Mouse (Mus musculus) kidney, embryonic 15.5 days (tissue): ENCODE data around the gene Kif3c. TPM values are rescaled to one million over a fixed set of nuclear protein-coding genes. Genes with fewer than 3 reads are reported as not detected.

Source experiments
- ATAC-seq: fragments of 200-750 bp; cut with Nextera tagmentation; replicated peaks from 2 replicates; pipeline ENCODE4 v1.8.0; 2017; ENCODE audit warnings: moderate TSS enrichment; ENCODE audit not compliant: low FRiP score
- H3K27ac ChIP-seq: fragments of 300-500 bp; sonication (generic); 2 replicates; pipeline ENCODE4 v1.5.1; 2015; ENCODE audit warnings: mild to moderate bottlenecking, inconsistent platforms
- H3K27me3 ChIP-seq: fragments of 300-500 bp; sonication (generic); 2 replicates; pipeline ENCODE4 v1.6.1; 2015; ENCODE audit warnings: inconsistent platforms
- H3K36me3 ChIP-seq: fragments of 300-500 bp; sonication (generic); 2 replicates; pipeline ENCODE4 v1.6.1; 2015; ENCODE audit warnings: inconsistent platforms
- H3K4me1 ChIP-seq: fragments of 300-500 bp; sonication (generic); 2 replicates; pipeline ENCODE4 v1.6.1; 2015; ENCODE audit warnings: inconsistent platforms
- H3K4me2 ChIP-seq: fragments of 300-500 bp; sonication (generic); 2 replicates; pipeline ENCODE4 v1.6.1; 2015; ENCODE audit warnings: moderate library complexity, mild to moderate bottlenecking, inconsistent platforms
- H3K4me3 ChIP-seq: fragments of 300-500 bp; sonication (generic); replicated peaks from 2 replicates; pipeline ENCODE4 v1.5.1; 2015; ENCODE audit warnings: mild to moderate bottlenecking, inconsistent platforms
- H3K9ac ChIP-seq: fragments of 300-500 bp; sonication (generic); 2 replicates; pipeline ENCODE4 v1.6.1; 2015; ENCODE audit warnings: mild to moderate bottlenecking, inconsistent platforms
- H3K9me3 ChIP-seq: fragments of 300-500 bp; sonication (generic); replicated peaks from 2 replicates; pipeline ENCODE4 v1.6.1; 2016; ENCODE audit warnings: inconsistent platforms
- WGBS: fragments of 180-500 bp; shearing (Covaris S2); methylation state at CpG from one replicate; pipeline ENCODE4 v1.1.7; 2015; ENCODE audit warnings: mixed read lengths; 5-methylcytosine and 5-hydroxymethylcytosine counted together
- polyA plus RNA-seq: library from polyadenylated mRNA; unstranded; fragments of >200 nt; fragmentation: Nextera tagmentation; extraction: Ambion mirVana; gene quantifications from 2 replicates; pipeline ENCODE4 v1.2.1, GENCODE M21; 2015

Gene Kif3c
- polyA plus RNA-seq, 1 experiment from 2014 or later: 10.8 TPM

DNA sequence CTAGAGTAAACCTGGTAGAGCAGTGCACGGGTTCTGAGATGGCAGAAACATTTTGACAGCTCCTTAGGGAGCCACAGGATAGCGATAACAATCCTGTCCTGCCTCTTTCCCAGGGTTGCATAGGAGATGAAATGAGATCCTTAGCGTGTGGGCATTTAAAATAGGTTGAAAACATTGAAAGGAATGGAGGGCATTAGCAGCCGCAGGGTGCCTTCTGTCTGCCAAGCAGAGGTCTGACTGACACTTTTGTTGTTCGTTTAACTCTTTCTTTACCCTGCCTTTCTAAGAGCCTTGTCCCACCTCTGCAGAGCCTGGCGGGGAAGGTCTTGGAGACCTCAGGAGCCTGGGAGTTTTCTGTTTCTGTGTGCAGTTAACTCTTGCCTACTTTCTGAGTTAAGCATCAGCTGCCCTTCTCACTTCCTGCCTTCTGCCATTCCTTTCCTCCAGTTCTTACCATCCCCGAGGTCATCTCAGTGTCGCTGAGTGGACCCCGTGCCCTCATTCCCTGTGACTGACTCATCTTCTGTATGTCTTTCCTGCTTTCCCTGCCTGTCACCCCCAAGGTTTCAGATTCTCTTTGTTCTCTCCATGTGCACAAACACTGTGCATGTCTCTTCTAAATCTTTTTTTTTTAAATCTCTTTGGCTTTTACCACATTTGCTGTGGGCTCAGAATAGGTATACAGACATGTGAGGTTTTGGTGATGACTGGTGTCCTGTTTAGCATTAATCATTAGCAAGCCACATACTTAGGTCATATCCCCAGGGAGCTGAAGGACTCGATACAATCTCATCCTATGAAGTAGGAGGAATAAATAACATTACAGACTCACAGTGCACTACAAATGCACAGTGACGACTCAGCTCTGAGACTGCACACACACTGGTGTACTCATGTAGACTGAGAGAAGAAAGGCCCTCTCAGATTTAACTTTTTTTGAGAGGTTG lies 6.3 kb downstream of the Kif3c start:
- Histone ChIP-seq H3K4me1 (peaks cover 39% of the 10 kb centered on the region), H3K4me3 (no peak overlapping the region), H3K9me3 (no peaks in the 10 kb centered on the region), H3K9ac (no peak overlapping the region), H3K27me3 (no peaks in the 10 kb centered on the region), H3K27ac (no peak overlapping the region), H3K4me2 (0 out of 2 replicates have a peak overlapping the region, but pooled peaks have one; percentile 17), H3K36me3 (peaks cover 28% of the 10 kb centered on the region)
- ATAC-seq: no peak
- WGBS: 27% methylated on average over 11 of the region's 11 CpGs

DNA sequence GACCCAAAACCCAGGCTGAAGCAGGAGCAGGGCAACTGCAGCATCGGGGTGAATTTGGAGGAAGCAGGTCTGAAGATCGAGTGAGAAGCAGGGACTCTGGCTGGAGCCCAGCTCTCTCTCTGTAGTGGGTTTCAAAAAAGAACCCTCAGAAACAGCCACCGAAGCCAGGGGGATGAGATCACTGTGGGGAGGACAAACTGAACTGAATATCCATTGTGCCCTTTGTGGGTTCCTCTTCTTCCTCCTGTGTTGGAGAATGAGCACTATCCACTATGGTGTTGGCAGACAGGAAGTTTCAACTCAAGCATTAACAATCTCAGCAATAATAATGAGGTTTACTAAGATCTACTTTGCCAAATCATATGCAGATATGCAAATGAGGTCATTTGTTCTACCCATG lies 7.1 kb downstream of the Kif3c start:
- H3K4me3 ChIP-seq: no peak overlapping the region
- WGBS: 76% methylated on average over 3 of the region's 3 CpGs
- ATAC-seq: no peak
- H3K27me3 ChIP-seq: no peaks in the 10 kb centered on the region
- H3K27ac ChIP-seq: no peak overlapping the region
- peaks cover 23% of the 10 kb centered on the region for H3K36me3 ChIP-seq
- H3K4me2 ChIP-seq: no peak overlapping the region
- no peaks in the 10 kb centered on the region for H3K9me3 ChIP-seq
- H3K9ac ChIP-seq: no peak overlapping the region
- H3K4me1 ChIP-seq: peaks cover 37% of the 10 kb centered on the region

DNA sequence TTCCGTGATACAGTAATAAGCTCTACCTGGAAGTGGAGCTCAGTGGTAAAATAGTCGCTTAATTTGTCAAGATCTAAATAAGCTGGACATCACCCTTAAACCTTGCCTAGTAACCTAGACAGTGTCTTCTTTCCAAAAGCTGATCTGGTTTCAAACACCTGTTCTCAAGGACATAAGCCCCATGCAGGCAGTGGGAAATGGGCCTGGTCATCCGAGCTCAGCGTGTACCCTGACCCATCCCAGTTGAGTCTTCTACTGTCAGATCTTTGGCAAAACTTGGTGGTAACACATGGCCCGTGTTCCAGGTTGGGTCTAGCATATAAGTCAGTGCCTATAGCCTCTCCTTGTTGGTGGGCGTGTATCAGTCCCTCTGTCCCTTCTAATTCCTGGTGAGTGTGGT lies 8.6 kb downstream of the Kif3c start:
- no peak for ATAC-seq
- H3K9me3 ChIP-seq: no peaks in the 10 kb centered on the region
- H3K36me3 ChIP-seq: peaks cover 15% of the 10 kb centered on the region
- no peak overlapping the region for H3K9ac ChIP-seq
- H3K4me1 ChIP-seq: peaks cover 25% of the 10 kb centered on the region
- no peak overlapping the region for H3K4me2 ChIP-seq
- H3K27ac ChIP-seq: no peak overlapping the region
- 89% methylated on average over 6 of the region's 6 CpGs for WGBS
- H3K4me3 ChIP-seq: no peak overlapping the region
- H3K27me3 ChIP-seq: no peaks in the 10 kb centered on the region

DNA sequence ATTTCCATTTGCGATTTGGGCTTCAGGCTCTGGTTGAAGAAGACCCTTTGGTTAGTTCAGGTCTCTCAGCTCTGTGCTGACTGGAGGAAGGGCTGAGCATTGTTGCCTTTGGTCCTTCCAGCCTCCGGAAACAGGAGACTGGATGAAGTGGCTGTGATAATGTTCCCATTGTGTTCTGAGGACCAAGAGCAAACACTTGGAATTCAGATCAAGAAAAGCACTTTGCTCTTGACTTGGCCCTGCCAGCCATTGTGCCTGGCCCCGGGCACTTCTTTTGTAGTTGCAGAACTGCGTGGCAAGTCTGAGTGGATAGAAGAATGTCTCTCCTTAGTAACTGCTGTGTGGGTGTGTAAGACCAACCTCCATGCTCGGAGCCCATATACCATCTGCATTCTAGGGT lies 9.6 kb downstream of the Kif3c start:
- no peak for ATAC-seq
- H3K4me2 ChIP-seq: no peak overlapping the region
- no peaks in the 10 kb centered on the region for H3K9me3 ChIP-seq
- H3K4me1 ChIP-seq: peaks cover 16% of the 10 kb centered on the region
- peaks cover 15% of the 10 kb centered on the region for H3K36me3 ChIP-seq
- H3K4me3 ChIP-seq: no peak overlapping the region
- no peak overlapping the region for H3K27ac ChIP-seq
- H3K9ac ChIP-seq: no peak overlapping the region
- no peaks in the 10 kb centered on the region for H3K27me3 ChIP-seq
- WGBS: 86% methylated on average over 5 of the region's 5 CpGs

DNA sequence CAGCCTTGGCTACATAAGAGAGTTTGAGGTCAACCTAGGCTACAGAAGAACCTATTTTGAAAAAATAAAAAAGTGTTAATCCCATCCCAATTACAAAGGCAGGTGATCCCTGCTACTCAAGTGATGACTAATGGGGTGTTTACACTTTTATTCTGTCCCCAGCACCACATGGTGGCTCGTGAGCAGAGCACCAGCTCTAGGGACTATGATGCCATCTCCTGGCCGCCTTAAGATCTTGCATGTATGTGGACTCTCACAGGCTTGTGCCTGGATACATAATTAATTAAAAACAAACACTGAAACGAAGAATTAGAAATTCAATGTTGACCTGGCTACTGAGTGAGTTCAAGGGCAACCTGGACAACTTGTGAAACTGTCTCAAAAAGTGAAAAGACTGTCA lies 12.3 kb downstream of the Kif3c start:
- Histone ChIP-seq H3K4me3 (no peak overlapping the region), H3K9me3 (no peaks in the 10 kb centered on the region), H3K36me3 (peaks cover 24% of the 10 kb centered on the region), H3K4me2 (no peak overlapping the region), H3K9ac (no peak overlapping the region), H3K27ac (no peak overlapping the region), H3K4me1 (no peaks in the 10 kb centered on the region), H3K27me3 (no peaks in the 10 kb centered on the region)
- no peak for ATAC-seq
- WGBS: 31% methylated on average over 3 of the region's 3 CpGs

DNA sequence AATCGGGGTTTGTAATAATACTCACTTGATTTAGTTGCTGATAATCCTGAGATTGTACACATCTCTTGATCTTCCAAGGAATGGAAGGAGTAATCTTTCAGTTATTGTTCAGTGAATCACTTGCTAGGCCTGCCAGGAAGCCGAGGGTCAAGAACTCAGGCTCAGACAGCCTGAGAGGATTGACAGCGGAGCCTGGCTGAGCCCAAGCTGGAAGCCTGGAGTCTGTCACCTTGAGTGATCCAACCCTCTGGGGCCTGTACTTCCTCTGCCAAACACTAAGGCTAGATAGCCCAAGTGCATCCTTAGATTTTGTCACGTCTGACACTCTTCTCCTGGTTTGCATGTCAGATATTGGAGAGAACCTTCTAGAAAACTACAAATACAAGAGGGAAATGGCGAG lies 12.8 kb downstream of the Kif3c start:
- Histone ChIP-seq H3K4me1 (no peaks in the 10 kb centered on the region), H3K36me3 (peaks cover 30% of the 10 kb centered on the region)
- 76% methylated on average over 5 of the region's 5 CpGs for WGBS

DNA sequence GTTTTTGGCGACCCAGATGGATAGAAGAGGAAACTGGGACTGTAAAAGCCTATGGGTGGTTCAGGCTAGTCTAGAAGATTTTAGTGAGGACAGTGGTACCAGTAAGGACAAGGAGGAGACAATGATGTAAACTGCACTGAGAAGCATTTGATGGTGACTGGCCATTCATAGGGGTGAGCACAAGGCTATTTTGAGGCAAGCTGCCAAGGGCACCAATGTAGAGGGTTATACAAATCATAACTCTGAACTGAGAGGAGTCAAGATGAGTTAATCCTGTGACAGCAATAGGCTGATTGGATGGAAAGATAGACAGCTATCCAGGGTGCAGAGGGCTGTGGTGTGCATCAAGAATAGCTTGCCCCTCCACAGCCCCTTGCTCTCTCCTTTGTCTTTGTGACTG lies 19.9 kb downstream of the Kif3c start:
- Histone ChIP-seq H3K27ac (no peak overlapping the region), H3K9me3 (no peaks in the 10 kb centered on the region), H3K36me3 (peaks cover 49% of the 10 kb centered on the region), H3K9ac (no peak overlapping the region), H3K4me2 (no peak overlapping the region), H3K4me3 (no peak overlapping the region), H3K27me3 (no peaks in the 10 kb centered on the region), H3K4me1 (no peaks in the 10 kb centered on the region)
- 75% methylated on average over 1 of the region's 1 CpGs for WGBS
- ATAC-seq: no peak

More for the DNA sequence above, 12.8 kb downstream of the Kif3c start:
- no peaks in the 10 kb centered on the region for H3K9me3 ChIP-seq
- H3K27me3 ChIP-seq: no peaks in the 10 kb centered on the region
- no peak overlapping the region for H3K9ac ChIP-seq
- no peak for ATAC-seq
- no peak overlapping the region for H3K4me2 ChIP-seq
- no peak overlapping the region for H3K27ac ChIP-seq
- no peak overlapping the region for H3K4me3 ChIP-seq

DNA sequence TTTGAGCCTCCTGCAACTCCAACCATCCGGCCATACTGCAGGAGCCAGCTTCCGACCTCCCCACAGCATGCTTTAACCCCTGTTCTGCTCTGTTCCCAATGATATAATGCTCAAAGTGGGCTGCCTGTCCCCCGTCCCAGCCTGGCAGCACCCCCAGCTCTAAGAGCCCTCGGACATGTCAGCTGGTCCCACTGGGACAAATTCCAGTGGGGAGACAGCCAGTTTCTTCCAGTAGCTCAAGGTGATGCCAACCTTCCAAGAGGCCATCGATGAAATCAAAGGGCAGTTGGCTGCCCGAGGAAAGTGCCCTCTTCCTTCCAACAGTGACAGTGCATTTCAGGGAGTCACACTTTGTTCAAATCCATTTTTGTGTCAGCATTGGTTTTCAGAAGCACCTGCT lies 20.3 kb downstream of the Kif3c start:
- Histone ChIP-seq H3K9ac (no peak overlapping the region), H3K27ac (no peak overlapping the region), H3K4me2 (no peak overlapping the region), H3K9me3 (no peaks in the 10 kb centered on the region), H3K4me1 (no peaks in the 10 kb centered on the region), H3K36me3 (peaks cover 51% of the 10 kb centered on the region), H3K27me3 (no peaks in the 10 kb centered on the region), H3K4me3 (no peak overlapping the region)
- ATAC-seq: no peak
- WGBS: 83% methylated on average over 6 of the region's 6 CpGs

DNA sequence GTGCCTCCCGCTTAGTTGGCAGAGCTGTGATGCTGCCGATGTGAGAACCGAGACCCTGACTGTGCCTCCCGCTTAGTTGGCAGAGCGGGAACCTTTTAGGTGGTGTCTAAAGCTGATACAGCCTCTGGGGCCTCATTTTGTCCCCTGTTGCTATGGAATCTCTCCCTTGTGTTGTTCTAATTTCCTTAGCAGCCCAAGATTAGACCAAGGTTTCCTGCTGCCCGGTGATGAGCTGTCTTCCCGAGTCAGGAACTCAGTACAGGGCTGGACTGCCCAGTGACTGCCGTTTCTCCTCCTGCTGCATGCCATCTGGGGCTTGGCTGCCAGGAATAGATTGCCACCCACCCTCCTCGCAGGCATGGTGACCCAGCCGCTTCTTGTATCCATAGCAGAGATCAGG lies 21.0 kb downstream of the Kif3c start:
- H3K4me1 ChIP-seq: no peaks in the 10 kb centered on the region
- H3K9me3 ChIP-seq: no peaks in the 10 kb centered on the region
- no peak overlapping the region for H3K27ac ChIP-seq
- ATAC-seq: no peak
- no peak overlapping the region for H3K9ac ChIP-seq
- no peak overlapping the region for H3K4me2 ChIP-seq
- H3K27me3 ChIP-seq: no peaks in the 10 kb centered on the region
- no peak overlapping the region for H3K4me3 ChIP-seq
- H3K36me3 ChIP-seq: peaks cover 51% of the 10 kb centered on the region
- 72% methylated on average over 10 of the region's 10 CpGs for WGBS

DNA sequence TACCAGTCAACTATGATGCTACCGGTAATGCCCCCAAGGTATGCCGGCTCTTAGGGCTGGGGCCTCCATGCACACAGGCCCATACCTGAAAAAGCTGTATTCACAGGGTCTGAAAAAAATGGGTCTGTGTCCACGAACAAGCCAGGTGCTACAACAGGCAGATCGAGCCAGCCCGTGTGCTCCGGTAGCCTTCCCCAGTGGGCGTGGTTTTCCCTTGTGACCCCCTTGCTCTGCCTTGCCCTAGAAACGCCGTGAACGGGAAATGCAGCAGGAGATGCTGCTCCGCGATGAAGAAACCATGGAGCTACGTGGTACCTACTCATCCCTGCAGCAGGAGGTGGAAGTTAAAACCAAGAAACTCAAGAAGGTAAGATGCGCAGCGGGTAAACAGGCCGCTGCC lies 23.0 kb downstream of the Kif3c start:
- no peaks in the 10 kb centered on the region for H3K9me3 ChIP-seq
- H3K27me3 ChIP-seq: no peaks in the 10 kb centered on the region
- H3K4me1 ChIP-seq: no peaks in the 10 kb centered on the region
- no peak for ATAC-seq
- WGBS: 93% methylated on average over 16 of the region's 16 CpGs
- no peak overlapping the region for H3K27ac ChIP-seq
- H3K9ac ChIP-seq: no peak overlapping the region
- H3K4me2 ChIP-seq: no peak overlapping the region
- H3K36me3 ChIP-seq: peaks cover 36% of the 10 kb centered on the region
- no peak overlapping the region for H3K4me3 ChIP-seq

DNA sequence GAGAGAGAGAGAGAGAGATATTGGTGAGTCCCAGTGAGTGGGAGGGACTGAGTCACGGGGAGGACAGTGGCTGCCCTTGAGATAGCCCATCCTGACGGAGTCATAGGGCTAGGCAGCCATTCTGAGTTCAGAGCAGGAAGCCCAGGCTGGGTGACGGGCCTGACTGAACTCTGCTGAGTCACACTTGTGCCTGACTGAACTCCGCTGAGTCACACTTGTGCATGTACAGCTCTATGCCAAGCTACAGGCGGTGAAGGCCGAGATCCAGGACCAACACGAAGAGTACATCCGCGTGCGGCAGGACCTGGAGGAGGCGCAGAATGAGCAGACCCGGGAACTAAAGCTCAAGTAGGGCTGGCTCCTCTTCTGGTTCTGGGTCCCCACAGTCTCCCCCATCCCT lies 24.5 kb downstream of the Kif3c start:
- H3K9ac ChIP-seq: no peak overlapping the region
- H3K4me1 ChIP-seq: no peaks in the 10 kb centered on the region
- no peak overlapping the region for H3K27ac ChIP-seq
- H3K36me3 ChIP-seq: peaks cover 40% of the 10 kb centered on the region
- H3K4me3 ChIP-seq: no peak overlapping the region
- peak; percentile 27; the same call in 1 of the 2 replicates for ATAC-seq
- no peak overlapping the region for H3K4me2 ChIP-seq
- WGBS: 90% methylated on average over 12 of the region's 12 CpGs
- H3K27me3 ChIP-seq: no peaks in the 10 kb centered on the region
- H3K9me3 ChIP-seq: no peaks in the 10 kb centered on the region

DNA sequence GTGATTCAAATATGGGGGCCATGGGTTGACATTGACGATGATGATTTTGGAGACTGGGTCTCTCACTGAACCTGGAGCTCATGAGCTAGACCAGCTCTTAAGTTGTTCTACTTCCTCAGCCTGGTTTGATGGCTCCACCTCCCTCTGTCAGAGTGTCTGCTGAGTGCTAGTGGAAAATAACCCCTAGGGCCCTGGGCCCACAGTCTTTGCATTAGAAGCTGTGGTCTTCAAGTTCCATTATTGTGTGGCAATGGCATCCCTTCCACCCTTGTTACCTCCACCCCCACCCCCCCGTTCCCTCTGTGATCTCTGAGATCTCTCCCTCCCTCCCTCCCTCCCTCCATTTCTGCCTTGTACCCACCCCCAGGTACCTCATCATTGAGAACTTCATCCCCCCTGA lies 25.1 kb downstream of the Kif3c start:
- no peak overlapping the region for H3K9ac ChIP-seq
- no peaks in the 10 kb centered on the region for H3K4me1 ChIP-seq
- H3K4me2 ChIP-seq: no peak overlapping the region
- no peak for ATAC-seq
- H3K36me3 ChIP-seq: peaks cover 40% of the 10 kb centered on the region
- no peaks in the 10 kb centered on the region for H3K27me3 ChIP-seq
- H3K27ac ChIP-seq: no peak overlapping the region
- no peak overlapping the region for H3K4me3 ChIP-seq
- H3K9me3 ChIP-seq: no peaks in the 10 kb centered on the region
- 93% methylated on average over 2 of the region's 2 CpGs for WGBS
